Mouse (Mus musculus): ENCODE data around the gene Cc2d2a.

DNA sequence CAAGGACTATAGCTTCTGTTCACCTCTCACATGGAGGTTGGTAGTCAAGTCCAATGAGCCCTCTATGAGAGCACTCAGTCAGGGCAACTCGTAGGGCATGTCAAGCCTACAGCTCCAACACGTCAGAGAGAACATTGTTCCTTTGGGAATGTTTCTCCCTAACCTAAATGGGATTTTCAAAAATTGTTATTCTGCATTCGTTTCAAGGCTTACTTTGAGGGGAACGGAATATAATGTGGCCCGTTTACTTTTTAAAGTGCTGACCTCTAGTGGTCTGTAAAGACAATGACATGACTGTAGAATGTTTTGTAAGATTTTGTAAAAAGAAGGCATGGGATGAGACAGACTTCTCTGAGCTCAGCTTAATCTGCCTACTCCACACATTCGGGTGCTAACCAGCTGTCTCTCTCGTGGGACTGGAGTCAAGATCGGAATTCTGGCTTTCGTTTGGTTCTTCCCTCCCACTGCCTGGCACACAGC, 27.5 kb upstream of the Cc2d2a start:
- TF ChIP-seq CTCF (conservative IDR thresholded peaks at IDR 0.05; ENCODE audit: low read length), result peak; percentile 46
- no peak for TF ChIP-seq POU5F1 (IDR thresholded peaks at IDR 0.05; ENCODE audit: borderline replicate concordance, low read length)
- no peak for TF ChIP-seq NANOG (IDR thresholded peaks at IDR 0.05; ENCODE audit: borderline replicate concordance, low read length)
